Mouse (Mus musculus) Muller cell, postnatal 12 days (primary cell): ENCODE measurements around the gene C1qtnf7.
A peak's percentile ranks its signal among the peaks of the same experiment; 100 is the strongest.

ENCODE experiments used
- DNase-seq: peaks from one replicate; pipeline ENCODE4 v3.0.0-alpha.2; 2015; ENCODE audit errors: inconsistent ontology term

Gene C1qtnf7

GRCm38 (mm10) chr5:43608073-43608472, 92.7 kb downstream of the C1qtnf7 start:
- no peak for DNase-seq

GRCm38 (mm10) chr5:43609760-43610159, 94.4 kb downstream of the C1qtnf7 start:
- peak; percentile 54 for DNase-seq

- no peak for DNase-seq
These were observed 106.4 kb downstream of the C1qtnf7 start for GRCm38 (mm10) chr5:43621575-43622299.

- no peak for DNase-seq
These were observed 110.1 kb downstream of the C1qtnf7 start for GRCm38 (mm10) chr5:43625407-43625806.

GRCm38 (mm10) chr5:43634071-43634601, 118.8 kb downstream of the C1qtnf7 start:
- DNase-seq = no peak

- DNase-seq = peak; percentile 48
These were observed 119.3 kb downstream of the C1qtnf7 start for GRCm38 (mm10) chr5:43634602-43635081.

- no peak for DNase-seq
These were observed 129.7 kb downstream of the C1qtnf7 start for GRCm38 (mm10) chr5:43645020-43645419.

GRCm38 (mm10) chr5:43647098-43647774, 131.9 kb downstream of the C1qtnf7 start:
- no peak for DNase-seq

- no peak for DNase-seq
These were observed 146.2 kb downstream of the C1qtnf7 start for GRCm38 (mm10) chr5:43661498-43661897.

- peak; percentile 79 for DNase-seq
These were observed 146.9 kb downstream of the C1qtnf7 start, which contains the start of gene Cc2d2a for GRCm38 (mm10) chr5:43661997-43662961. TSS of gene Cc2d2a (plus strand) at chr5:43662346.

GRCm38 (mm10) chr5:43663531-43663930, 148.2 kb downstream of the C1qtnf7 start:
- DNase-seq = peak; percentile 13

GRCm38 (mm10) chr5:43665144-43665543, 149.8 kb downstream of the C1qtnf7 start:
- DNase-seq = peak; percentile 45
